Mouse (Mus musculus) midbrain, embryonic 14.5 days (tissue): Measurements from ENCODE around the gene Hmcn1. TPM values are rescaled to one million over a fixed set of nuclear protein-coding genes. Genes with fewer than 3 reads are reported as not detected.

ENCODE experiments used
- ATAC-seq: fragments of 200-750 bp; cut with Nextera tagmentation; 2 replicates; pipeline ENCODE4 v1.8.0; 2017; ENCODE audit warnings: moderate number of reproducible peaks, moderate library complexity; ENCODE audit not compliant: low FRiP score, low TSS enrichment
- DNase-seq: peaks from one replicate; pipeline ENCODE4 v3.0.0-alpha.2; 2015
- H3K27ac ChIP-seq: fragments of 300-500 bp; sonication (generic); replicated peaks from 2 replicates; pipeline ENCODE4 v1.5.1; 2014; ENCODE audit warnings: mild to moderate bottlenecking, low read depth, low read length, moderate library complexity
- H3K27me3 ChIP-seq: fragments of 300-500 bp; sonication (generic); 2 replicates; pipeline ENCODE4 v1.6.1; 2014; ENCODE audit warnings: low read length, control low read depth, mixed read lengths; ENCODE audit not compliant: control insufficient read depth, insufficient read depth
- H3K36me3 ChIP-seq: fragments of 300-500 bp; sonication (generic); 2 replicates; pipeline ENCODE4 v1.6.1; 2014; ENCODE audit warnings: low read length, control low read depth; ENCODE audit not compliant: control insufficient read depth, insufficient read depth
- H3K4me1 ChIP-seq: fragments of 300-500 bp; sonication (generic); 2 replicates; pipeline ENCODE4 v1.6.1; 2014; ENCODE audit warnings: mild to moderate bottlenecking, antibody characterized with exemption, low read length, control low read depth; ENCODE audit not compliant: control insufficient read depth, insufficient read depth
- H3K4me2 ChIP-seq: fragments of 300-500 bp; sonication (generic); 2 replicates; pipeline ENCODE4 v1.6.1; 2014; ENCODE audit warnings: mild to moderate bottlenecking, low read length, moderate library complexity
- H3K4me3 ChIP-seq: fragments of 300-500 bp; sonication (generic); replicated peaks from 2 replicates; pipeline ENCODE4 v1.5.1; 2014; ENCODE audit warnings: low read depth, low read length
- H3K9ac ChIP-seq: fragments of 300-500 bp; sonication (generic); replicated peaks from 2 replicates; pipeline ENCODE4 v1.6.1; 2014; ENCODE audit warnings: mild to moderate bottlenecking, low read length, moderate library complexity
- H3K9me3 ChIP-seq: fragments of 300-500 bp; sonication (generic); 2 replicates; pipeline ENCODE4 v1.6.1; 2016; ENCODE audit warnings: low read length, control low read depth, mixed read lengths; ENCODE audit not compliant: control insufficient read depth
- WGBS: fragments of 180-500 bp; shearing (Covaris S2); extraction: QIAGEN DNeasy Blood & Tissue Kit; methylation state at CpG from one replicate; pipeline ENCODE4 v1.1.7; 2014; 5-methylcytosine and 5-hydroxymethylcytosine counted together
- polyA plus RNA-seq: library from polyadenylated mRNA; unstranded; fragments of >200 nt; fragmentation: Nextera tagmentation; extraction: Ambion mirVana; gene quantifications from 2 replicates; pipeline ENCODE4 v1.2.1, GENCODE M21; 2014

The Hmcn1 gene
- polyA plus RNA-seq, 1 experiment from 2014 or later: 1.5 TPM

- Histone ChIP-seq H3K4me3 (no peak overlapping the region), H3K27ac (no peak overlapping the region), H3K4me2 (no peak overlapping the region), H3K9me3 (no peaks in the 10 kb centered on the region), H3K4me1 (no peaks in the 10 kb centered on the region), H3K27me3 (no peaks in the 10 kb centered on the region), H3K9ac (no peak overlapping the region), H3K36me3 (no peaks in the 10 kb centered on the region)
- WGBS: 47% methylated on average over 7 of the region's 7 CpGs
- no peak for DNase-seq
- ATAC-seq: no peak
These were observed 222.2 kb downstream of the Hmcn1 start for GRCm38 (mm10) chr1:150770948-150771521.

GRCm38 (mm10) chr1:150769836-150770235 lies 223.4 kb downstream of the Hmcn1 start:
- Histone ChIP-seq H3K4me3 (no peak overlapping the region), H3K4me2 (no peak overlapping the region), H3K27me3 (no peaks in the 10 kb centered on the region), H3K36me3 (no peaks in the 10 kb centered on the region), H3K9ac (no peak overlapping the region), H3K27ac (no peak overlapping the region), H3K4me1 (no peaks in the 10 kb centered on the region), H3K9me3 (no peaks in the 10 kb centered on the region)
- WGBS: 81% methylated on average over 2 of the region's 2 CpGs
- no peak for ATAC-seq
- DNase-seq: no peak

- Histone ChIP-seq H3K4me1 (no peaks in the 10 kb centered on the region), H3K9ac (no peak overlapping the region), H3K27ac (no peak overlapping the region), H3K9me3 (no peaks in the 10 kb centered on the region), H3K4me3 (no peak overlapping the region), H3K4me2 (no peak overlapping the region), H3K36me3 (no peaks in the 10 kb centered on the region), H3K27me3 (no peaks in the 10 kb centered on the region)
- WGBS: 85% methylated on average over 4 of the region's 4 CpGs
- no peak for ATAC-seq
- no peak for DNase-seq
These were observed 231.6 kb downstream of the Hmcn1 start for GRCm38 (mm10) chr1:150761678-150762077.

- Histone ChIP-seq H3K9me3 (no peaks in the 10 kb centered on the region), H3K36me3 (no peaks in the 10 kb centered on the region), H3K27ac (no peak overlapping the region), H3K4me2 (no peak overlapping the region), H3K4me3 (no peak overlapping the region), H3K4me1 (no peaks in the 10 kb centered on the region), H3K27me3 (no peaks in the 10 kb centered on the region), H3K9ac (no peak overlapping the region)
- 49% methylated on average over 2 of the region's 2 CpGs for WGBS
- ATAC-seq: no peak; the same call in 1 of the 2 replicates
- DNase-seq: no peak
These were observed 232.4 kb downstream of the Hmcn1 start for GRCm38 (mm10) chr1:150760801-150761331.

GRCm38 (mm10) chr1:150759476-150760079 lies 233.7 kb downstream of the Hmcn1 start:
- H3K4me2 ChIP-seq: no peak overlapping the region
- no peaks in the 10 kb centered on the region for H3K4me1 ChIP-seq
- 78% methylated on average over 2 of the region's 2 CpGs for WGBS
- no peaks in the 10 kb centered on the region for H3K27me3 ChIP-seq
- ATAC-seq (no peak), DNase-seq (no peak)
- H3K27ac ChIP-seq: no peak overlapping the region
- H3K9me3 ChIP-seq: no peaks in the 10 kb centered on the region
- H3K9ac ChIP-seq: no peak overlapping the region
- H3K36me3 ChIP-seq: no peaks in the 10 kb centered on the region
- H3K4me3 ChIP-seq: no peak overlapping the region

- Histone ChIP-seq H3K4me2 (no peak overlapping the region), H3K9ac (no peak overlapping the region), H3K27me3 (no peaks in the 10 kb centered on the region), H3K9me3 (no peaks in the 10 kb centered on the region), H3K4me1 (no peaks in the 10 kb centered on the region), H3K36me3 (no peaks in the 10 kb centered on the region), H3K4me3 (no peak overlapping the region), H3K27ac (no peak overlapping the region)
- WGBS: 95% methylated on average over 5 of the region's 5 CpGs
- ATAC-seq (no peak), DNase-seq (no peak)
These were observed 239.3 kb downstream of the Hmcn1 start for GRCm38 (mm10) chr1:150753920-150754319.

- H3K4me2 ChIP-seq: no peak overlapping the region
These were observed 244.5 kb downstream of the Hmcn1 start for GRCm38 (mm10) chr1:150748783-150749182.

GRCm38 (mm10) chr1:150747771-150748170 lies 245.5 kb downstream of the Hmcn1 start:
- no peak overlapping the region for H3K9ac ChIP-seq
- H3K4me1 ChIP-seq: no peaks in the 10 kb centered on the region
- no peaks in the 10 kb centered on the region for H3K27me3 ChIP-seq
- H3K4me2 ChIP-seq: no peak overlapping the region
- no peaks in the 10 kb centered on the region for H3K9me3 ChIP-seq
- DNase-seq (no peak), ATAC-seq (no peak)
- WGBS: 89% methylated on average over 4 of the region's 4 CpGs
- H3K36me3 ChIP-seq: no peaks in the 10 kb centered on the region
- H3K4me3 ChIP-seq: no peak overlapping the region
- H3K27ac ChIP-seq: no peak overlapping the region

More at GRCm38 (mm10) chr1:150748783-150749182, 244.5 kb downstream of the Hmcn1 start:
- no peaks in the 10 kb centered on the region for H3K36me3 ChIP-seq
- no peaks in the 10 kb centered on the region for H3K4me1 ChIP-seq
- no peak overlapping the region for H3K27ac ChIP-seq
- H3K9ac ChIP-seq: no peak overlapping the region
- ATAC-seq (no peak), DNase-seq (no peak)
- H3K9me3 ChIP-seq: no peaks in the 10 kb centered on the region
- H3K27me3 ChIP-seq: no peaks in the 10 kb centered on the region
- WGBS: 86% methylated on average over 3 of the region's 3 CpGs
- no peak overlapping the region for H3K4me3 ChIP-seq
